Mouse (Mus musculus) hindbrain, embryonic 11.5 days (tissue): ENCODE measurements at regions not wholly inside any gene's neighbourhood (a gene's known extent, or its start where the extent isn't known, plus 50 kb on each side); places are given as distances from the start of the nearest gene placed in this dataset.
"Not testable (repeated sequence)": the region's sequence is repeated elsewhere in the genome, so short reads cannot be mapped to it uniquely, and the experiment has no call there.

ENCODE experiments used
- ATAC-seq: fragments of 200-750 bp; cut with Nextera tagmentation; 2 replicates; pipeline ENCODE4 v1.8.0; 2017; ENCODE audit warnings: mild to moderate bottlenecking, moderate TSS enrichment, moderate library complexity; ENCODE audit not compliant: low FRiP score
- DNase-seq: peaks from one replicate; pipeline ENCODE4 v3.0.0-alpha.2; 2015; ENCODE audit warnings: low spot score
- H3K27ac ChIP-seq: fragments of 300-500 bp; sonication (generic); 2 replicates; pipeline ENCODE4 v1.5.1; 2014; ENCODE audit warnings: mild to moderate bottlenecking, low read depth, low read length
- H3K27me3 ChIP-seq: fragments of 300-500 bp; sonication (generic); 2 replicates; pipeline ENCODE4 v1.6.1; 2014; ENCODE audit warnings: mild to moderate bottlenecking, low read length, moderate library complexity, mixed read lengths; ENCODE audit not compliant: control insufficient read depth, insufficient read depth
- H3K36me3 ChIP-seq: fragments of 300-500 bp; sonication (generic); 2 replicates; pipeline ENCODE4 v1.6.1; 2014; ENCODE audit warnings: mild to moderate bottlenecking, low read length, moderate library complexity, mixed read lengths; ENCODE audit not compliant: control insufficient read depth, insufficient read depth
- H3K4me1 ChIP-seq: fragments of 300-500 bp; sonication (generic); replicated peaks from 2 replicates; pipeline ENCODE4 v1.6.1; 2014; ENCODE audit warnings: low read length, mixed read lengths; ENCODE audit not compliant: control insufficient read depth, insufficient read depth
- H3K4me2 ChIP-seq: fragments of 300-500 bp; sonication (generic); replicated peaks from 2 replicates; pipeline ENCODE4 v1.6.1; 2014; ENCODE audit warnings: mild to moderate bottlenecking, low read depth, low read length
- H3K4me3 ChIP-seq: fragments of 300-500 bp; sonication (generic); 2 replicates; pipeline ENCODE4 v1.5.1; 2014; ENCODE audit warnings: low read depth, low read length
- H3K9ac ChIP-seq: fragments of 300-500 bp; sonication (generic); 2 replicates; pipeline ENCODE4 v1.6.1; 2014; ENCODE audit warnings: low read depth, low read length
- H3K9me3 ChIP-seq: fragments of 300-500 bp; sonication (generic); 2 replicates; pipeline ENCODE4 v1.6.1; 2016; ENCODE audit warnings: low read length; ENCODE audit not compliant: control insufficient read depth
- WGBS: fragments of 180-500 bp; shearing (Covaris S2); extraction: QIAGEN DNeasy Blood & Tissue Kit; methylation state at CpG from one replicate; pipeline ENCODE4 v1.1.7; 2014; 5-methylcytosine and 5-hydroxymethylcytosine counted together

DNA sequence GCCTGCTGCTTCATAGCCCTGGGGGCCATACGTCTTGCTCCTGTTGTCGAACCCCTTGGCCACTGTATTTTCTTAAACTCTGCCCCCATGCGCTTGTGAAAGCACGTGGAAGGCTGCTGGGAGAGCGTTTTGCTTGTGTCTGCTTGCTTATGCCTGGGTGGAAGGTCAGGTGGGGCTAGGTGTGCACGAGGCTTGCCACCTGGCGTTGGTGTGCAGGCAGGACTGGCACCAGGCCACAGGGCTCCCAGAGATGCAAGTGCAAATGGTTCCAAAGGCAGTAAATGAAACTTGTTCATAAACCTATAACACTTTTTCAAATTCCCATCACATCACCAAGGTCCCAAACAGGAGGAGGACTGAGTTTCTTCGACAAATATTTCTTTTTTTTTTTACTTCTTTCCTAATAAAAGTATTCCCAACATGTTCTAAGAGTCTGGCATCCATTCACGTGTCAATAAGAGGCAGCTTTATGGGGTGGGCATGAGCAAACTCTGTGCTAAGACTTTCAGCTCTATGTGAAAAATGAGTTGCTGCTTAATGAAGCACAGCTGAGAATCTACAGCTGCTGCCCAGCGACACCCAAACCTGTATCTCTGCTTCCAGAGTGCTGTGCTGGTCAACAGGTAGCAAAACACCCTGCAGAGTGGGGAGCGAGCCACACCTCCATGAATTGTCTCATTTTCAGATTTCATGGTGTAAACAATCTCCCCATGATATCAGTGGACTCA lies 116.0 kb upstream of the Gmds start:
- Histone ChIP-seq H3K36me3 (no peaks in the 10 kb centered on the region), H3K9me3 (no peaks in the 10 kb centered on the region), H3K4me2 (no peak overlapping the region), H3K27me3 (no peaks in the 10 kb centered on the region), H3K4me1 (no peaks in the 10 kb centered on the region; the same call in 1 of the 2 replicates), H3K4me3 (no peak overlapping the region), H3K27ac (no peak overlapping the region), H3K9ac (no peak overlapping the region)
- no peak for DNase-seq
- ATAC-seq: no peak
- WGBS: 74% methylated on average over 11 of the region's 11 CpGs

DNA sequence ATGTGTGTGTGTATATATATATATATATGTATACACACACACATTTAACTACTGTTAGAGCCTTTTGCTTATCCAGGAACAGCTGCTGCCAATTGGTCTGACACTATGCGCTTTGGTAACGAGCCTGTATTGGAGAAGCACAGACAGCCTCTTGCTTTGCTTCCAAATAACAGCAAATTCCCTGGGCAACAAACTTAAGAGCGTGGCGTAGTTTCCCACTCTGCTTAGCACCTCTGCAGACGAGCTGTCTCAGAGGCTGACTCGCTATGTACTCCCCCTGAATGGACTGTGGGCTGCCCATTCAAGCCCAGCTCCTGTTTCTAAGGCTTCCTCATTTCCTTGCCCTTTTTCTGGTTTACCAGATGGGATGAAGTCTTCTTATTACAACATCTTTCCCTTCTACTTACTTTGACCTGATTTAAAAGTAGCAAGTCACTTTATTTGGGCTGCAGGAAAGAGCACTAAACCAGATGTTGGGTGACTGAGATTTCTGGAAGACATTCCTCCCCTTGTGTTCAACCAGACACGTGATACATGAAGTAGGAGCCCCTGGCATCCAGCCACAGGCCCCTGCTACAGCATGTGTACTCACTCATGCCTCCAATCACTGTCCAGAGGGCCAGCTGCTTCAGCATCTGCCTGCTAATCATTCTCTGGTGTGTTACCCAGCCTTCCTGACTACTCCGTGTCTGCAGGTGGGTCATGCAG lies 111.3 kb upstream of the Gmds start:
- no peaks in the 10 kb centered on the region for H3K4me1 ChIP-seq
- peak; percentile 12 for DNase-seq

DNA sequence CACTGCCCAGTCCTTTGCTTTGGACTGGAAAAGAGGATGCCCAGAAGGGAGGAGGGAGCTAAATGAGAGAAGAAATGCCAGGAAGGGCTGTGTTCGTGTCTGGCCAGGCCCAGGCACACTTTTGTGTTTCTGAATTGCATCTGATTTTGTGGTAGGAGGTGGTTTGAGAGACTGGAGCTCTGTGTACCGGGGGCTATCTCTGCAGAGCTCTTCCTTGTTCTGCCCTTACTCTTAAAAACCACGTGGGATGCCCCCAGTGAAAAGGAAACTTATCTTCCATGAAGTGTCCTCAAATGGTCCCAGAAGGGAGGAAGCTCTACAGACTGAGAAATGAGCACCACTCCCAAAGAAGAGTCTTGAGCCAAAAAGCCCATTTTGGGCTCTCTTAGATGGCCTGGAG lies 106.0 kb upstream of the Gmds start:
- DNase-seq (no peak), ATAC-seq (no peak)
- WGBS: 64% methylated on average over 3 of the region's 3 CpGs
- Histone ChIP-seq H3K9me3 (no peaks in the 10 kb centered on the region), H3K9ac (no peak overlapping the region), H3K27me3 (no peaks in the 10 kb centered on the region), H3K4me2 (no peak overlapping the region), H3K4me1 (no peaks in the 10 kb centered on the region), H3K27ac (no peak overlapping the region), H3K4me3 (no peak overlapping the region), H3K36me3 (no peaks in the 10 kb centered on the region)

More for the DNA sequence above, 111.3 kb upstream of the Gmds start:
- no peak; the same call in 1 of the 2 replicates for ATAC-seq
- H3K27ac ChIP-seq: no peak overlapping the region
- no peaks in the 10 kb centered on the region for H3K27me3 ChIP-seq
- no peak overlapping the region for H3K9ac ChIP-seq
- 78% methylated on average over 8 of the region's 8 CpGs for WGBS
- H3K36me3 ChIP-seq: no peaks in the 10 kb centered on the region
- H3K4me2 ChIP-seq: no peak overlapping the region
- no peak overlapping the region for H3K4me3 ChIP-seq
- H3K9me3 ChIP-seq: no peaks in the 10 kb centered on the region

DNA sequence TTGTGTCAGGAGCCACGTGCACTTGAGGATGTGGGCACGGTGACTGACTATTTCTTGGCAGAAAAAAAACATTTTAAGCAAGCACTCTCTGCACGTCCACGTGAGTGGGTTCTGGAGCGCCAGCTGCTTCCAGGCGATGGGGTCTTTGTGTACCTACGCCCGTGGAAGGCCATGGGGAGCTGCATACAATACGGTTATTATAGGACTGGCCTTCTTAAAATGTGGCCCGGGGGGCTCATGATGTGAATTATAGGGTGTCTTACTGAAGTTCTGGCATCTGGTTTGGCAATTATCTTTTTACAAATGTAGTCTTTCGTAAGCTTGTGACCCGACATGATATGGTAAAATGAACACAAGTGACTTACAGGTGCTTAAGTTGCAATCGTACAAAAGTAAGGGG lies 103.5 kb upstream of the Gmds start:
- WGBS: 86% methylated on average over 13 of the region's 13 CpGs

DNA sequence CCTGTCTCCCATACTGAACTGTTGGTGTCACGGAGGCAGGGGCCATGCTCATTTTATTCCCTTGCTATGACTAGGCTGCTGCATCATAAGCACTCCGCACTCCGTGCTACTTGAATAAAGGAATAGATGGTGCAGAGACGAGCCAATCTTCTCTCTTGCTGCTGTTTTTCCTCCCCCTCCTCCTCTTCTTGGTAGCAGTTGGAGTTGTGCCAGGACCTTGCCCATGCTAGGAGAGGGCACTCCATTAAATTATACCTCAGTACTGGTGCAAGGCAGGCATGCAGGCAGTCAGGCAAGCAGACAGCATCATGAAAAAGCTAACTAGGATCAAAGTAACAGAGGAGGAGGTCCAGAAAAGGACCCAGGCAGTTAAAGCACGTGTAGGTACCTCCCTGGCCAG lies 96.6 kb upstream of the Gmds start:
- WGBS: 90% methylated on average over 5 of the region's 5 CpGs
- no peak for DNase-seq

More for the DNA sequence above, 103.5 kb upstream of the Gmds start:
- H3K27ac ChIP-seq: no peak overlapping the region
- no peaks in the 10 kb centered on the region for H3K9me3 ChIP-seq
- no peak overlapping the region for H3K9ac ChIP-seq
- no peaks in the 10 kb centered on the region for H3K4me1 ChIP-seq
- DNase-seq: no peak
- no peak overlapping the region for H3K4me3 ChIP-seq
- H3K4me2 ChIP-seq: no peak overlapping the region
- ATAC-seq: no peak
- H3K36me3 ChIP-seq: no peaks in the 10 kb centered on the region
- H3K27me3 ChIP-seq: no peaks in the 10 kb centered on the region

DNA sequence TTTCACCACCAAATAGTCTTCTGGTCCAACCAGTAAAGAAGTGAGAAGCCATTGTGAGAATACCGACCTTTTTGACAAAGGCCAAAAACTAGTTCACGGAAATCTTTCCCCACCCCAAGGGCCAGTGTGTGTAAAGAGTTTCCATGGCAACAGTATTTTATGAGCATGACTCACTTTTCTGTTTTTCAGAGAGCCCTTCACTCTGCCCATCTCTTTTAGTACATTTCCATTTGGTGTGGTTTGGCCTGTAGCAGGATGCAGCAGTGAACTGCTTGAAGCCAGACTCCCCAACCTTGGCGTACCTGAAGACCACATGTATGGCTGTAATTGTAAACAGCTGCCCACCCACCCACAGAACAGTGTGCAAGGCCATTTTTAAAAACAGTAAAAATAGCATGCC lies 89.9 kb upstream of the Gmds start:
- no peak overlapping the region for H3K4me2 ChIP-seq
- H3K9me3 ChIP-seq: no peaks in the 10 kb centered on the region
- no peak overlapping the region for H3K9ac ChIP-seq
- DNase-seq (no peak), ATAC-seq (no peak)
- 53% methylated on average over 3 of the region's 3 CpGs for WGBS
- H3K4me3 ChIP-seq: no peak overlapping the region
- no peaks in the 10 kb centered on the region for H3K27me3 ChIP-seq
- no peak overlapping the region for H3K27ac ChIP-seq
- H3K4me1 ChIP-seq: no peaks in the 10 kb centered on the region
- no peaks in the 10 kb centered on the region for H3K36me3 ChIP-seq

More for the DNA sequence above, 96.6 kb upstream of the Gmds start:
- H3K36me3 ChIP-seq: no peaks in the 10 kb centered on the region
- H3K9me3 ChIP-seq: no peaks in the 10 kb centered on the region
- H3K4me1 ChIP-seq: no peaks in the 10 kb centered on the region
- no peaks in the 10 kb centered on the region for H3K27me3 ChIP-seq
- no peak overlapping the region for H3K9ac ChIP-seq
- H3K4me3 ChIP-seq: no peak overlapping the region
- no peak overlapping the region for H3K4me2 ChIP-seq
- ATAC-seq: no peak
- H3K27ac ChIP-seq: no peak overlapping the region

DNA sequence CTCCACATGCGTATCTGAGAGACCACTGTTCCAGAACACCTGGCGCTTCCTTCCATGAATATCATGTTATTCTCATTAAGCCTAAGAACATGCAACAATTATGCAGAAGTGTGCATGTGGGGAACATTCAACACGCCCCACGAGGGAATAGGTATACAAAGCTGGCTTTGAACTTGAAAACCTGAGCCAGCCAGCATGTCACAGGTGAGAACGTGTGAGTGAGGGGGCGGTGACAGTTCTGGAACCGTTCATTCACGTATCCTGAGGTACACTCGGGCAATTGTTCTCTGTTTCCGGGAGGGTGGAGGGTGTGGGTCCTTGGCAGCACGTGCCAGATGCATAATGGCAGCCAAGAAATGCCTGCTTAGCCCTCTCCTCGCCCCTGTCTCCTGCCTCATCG lies 88.4 kb upstream of the Gmds start:
- Histone ChIP-seq H3K4me2 (no peak overlapping the region), H3K9me3 (no peaks in the 10 kb centered on the region), H3K4me1 (no peaks in the 10 kb centered on the region), H3K36me3 (no peaks in the 10 kb centered on the region), H3K9ac (no peak overlapping the region), H3K27me3 (no peaks in the 10 kb centered on the region), H3K4me3 (no peak overlapping the region), H3K27ac (no peak overlapping the region)
- ATAC-seq: no peak
- DNase-seq: no peak
- WGBS: 82% methylated on average over 13 of the region's 13 CpGs

DNA sequence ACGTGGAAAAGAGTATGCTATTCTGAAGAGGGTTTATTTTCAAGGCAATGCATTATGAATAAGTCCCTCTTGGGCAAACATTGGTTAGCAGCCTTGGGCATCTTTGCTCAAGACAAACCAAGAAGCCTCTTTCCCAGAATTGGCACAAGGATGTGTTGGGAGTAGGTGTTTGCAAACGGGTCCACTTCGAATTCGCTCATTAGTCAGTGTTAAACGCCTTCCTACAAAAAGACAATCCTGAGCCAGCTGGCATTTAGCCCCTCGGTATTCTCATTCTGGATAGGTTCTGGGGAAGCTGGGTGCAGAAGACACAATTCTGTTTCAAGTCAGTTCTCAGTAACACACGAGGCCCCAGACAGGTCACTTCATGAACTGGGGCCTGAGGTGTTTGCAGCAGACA lies 87.7 kb upstream of the Gmds start:
- DNase-seq: no peak
- ATAC-seq: no peak
- H3K4me3 ChIP-seq: no peak overlapping the region
- no peaks in the 10 kb centered on the region for H3K9me3 ChIP-seq
- WGBS: 83% methylated on average over 7 of the region's 7 CpGs
- H3K4me2 ChIP-seq: no peak overlapping the region
- H3K27ac ChIP-seq: no peak overlapping the region
- H3K4me1 ChIP-seq: no peaks in the 10 kb centered on the region
- no peak overlapping the region for H3K9ac ChIP-seq
- H3K36me3 ChIP-seq: no peaks in the 10 kb centered on the region
- no peaks in the 10 kb centered on the region for H3K27me3 ChIP-seq

DNA sequence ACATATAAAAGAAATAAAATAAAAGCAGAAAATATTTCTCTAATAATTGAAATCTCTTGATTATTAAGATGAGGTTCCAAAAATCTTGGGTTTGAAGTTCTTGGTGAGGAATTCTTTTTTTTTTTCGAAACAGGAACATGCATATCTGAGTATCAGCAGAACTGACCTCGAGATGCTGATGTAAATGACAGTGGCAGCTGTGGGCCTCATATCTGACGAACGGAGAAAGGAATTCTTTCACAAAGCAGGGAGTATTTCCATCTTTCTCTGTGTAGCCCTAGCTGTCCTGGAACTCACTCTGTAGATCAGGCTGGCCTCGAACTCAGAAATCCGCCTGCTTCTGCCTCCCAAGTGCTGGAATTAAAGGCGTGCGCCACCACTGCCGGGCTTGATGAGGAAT lies 86.0 kb upstream of the Gmds start:
- not testable (repeated sequence) for H3K4me2 ChIP-seq, DNase-seq, ATAC-seq, H3K9ac ChIP-seq, H3K36me3 ChIP-seq, H3K27me3 ChIP-seq, H3K4me1 ChIP-seq, H3K4me3 ChIP-seq, H3K27ac ChIP-seq, H3K9me3 ChIP-seq
- 87% methylated on average over 9 of the region's 9 CpGs for WGBS
